18 mouse cellular contexts compared by ENCODE assay signal in genomic region chr8:103023237-103023636, GRCm38 (mm10).
"Had no signal": no experiment of that assay in that cellular context is flagged by ENCODE, and none has a peak within 500 bp of the region (broad histone marks: within the 10 kb centered on the region; RNA-seq: fewer than 3 reads in every experiment).

No protein-coding gene starts in this region.

- H3K27me3 ChIP-seq: midbrain, embryonic 12.5 days; neural tube, embryonic 13.5 days; neural tube, embryonic 15.5 days had no signal

- ATAC-seq: midbrain, embryonic 16.5 days had no signal

- H3K36me3 ChIP-seq: midbrain, embryonic 10.5 days; midbrain, embryonic 12.5 days; neural tube, embryonic 13.5 days; neural tube, embryonic 15.5 days had no signal

- H3K4me1 ChIP-seq: midbrain, embryonic 10.5 days; midbrain, embryonic 12.5 days; neural tube, embryonic 13.5 days; neural tube, embryonic 15.5 days had no signal

- H3K27ac ChIP-seq: midbrain, embryonic 10.5 days; midbrain, embryonic 12.5 days; neural tube, embryonic 13.5 days; neural tube, embryonic 15.5 days had no signal

- H3K9me3 ChIP-seq: midbrain, embryonic 10.5 days; midbrain, embryonic 12.5 days; neural tube, embryonic 13.5 days; neural tube, embryonic 15.5 days had no signal

- H3K4me3 ChIP-seq: midbrain, embryonic 10.5 days; midbrain, embryonic 12.5 days; myocyte; neural tube, embryonic 13.5 days; neural tube, embryonic 15.5 days had no signal

- DNase-seq: lung, embryonic 14.5 days; lung, postnatal 10 days; lung, postnatal 4 days; midbrain, embryonic 14.5 days; retina, postnatal 1 day; right cerebral cortex, adult 18-20 months; right cerebral cortex, postnatal 25 days; right cerebral cortex, postnatal 4 days; spleen, adult 18-20 months; thymus, adult 18-20 months; thymus, postnatal 14 days; thymus, postnatal 36 days had no signal

- H3K4me2 ChIP-seq: lung, embryonic 14.5 days; midbrain, embryonic 12.5 days; neural tube, embryonic 13.5 days; neural tube, embryonic 15.5 days had no signal

- H3K9ac ChIP-seq: lung, embryonic 14.5 days; midbrain, embryonic 12.5 days; neural tube, embryonic 13.5 days; neural tube, embryonic 15.5 days had no signal
